Mouse (Mus musculus) adrenal gland, adult (tissue): ENCODE data around the gene Tipin.
"Not testable (repeated sequence)": the region's sequence is repeated elsewhere in the genome, so short reads cannot be mapped to it uniquely, and the experiment has no call there.

Experiments used
- DNase-seq, 2 experiments: peaks; one replicate each; pipeline ENCODE4 v3.0.0; 2022 to 2023; ENCODE audit warnings: low spot score in 1 of 2; ENCODE audit not compliant: inconsistent age in 2 of 2

Gene Tipin

DNA sequence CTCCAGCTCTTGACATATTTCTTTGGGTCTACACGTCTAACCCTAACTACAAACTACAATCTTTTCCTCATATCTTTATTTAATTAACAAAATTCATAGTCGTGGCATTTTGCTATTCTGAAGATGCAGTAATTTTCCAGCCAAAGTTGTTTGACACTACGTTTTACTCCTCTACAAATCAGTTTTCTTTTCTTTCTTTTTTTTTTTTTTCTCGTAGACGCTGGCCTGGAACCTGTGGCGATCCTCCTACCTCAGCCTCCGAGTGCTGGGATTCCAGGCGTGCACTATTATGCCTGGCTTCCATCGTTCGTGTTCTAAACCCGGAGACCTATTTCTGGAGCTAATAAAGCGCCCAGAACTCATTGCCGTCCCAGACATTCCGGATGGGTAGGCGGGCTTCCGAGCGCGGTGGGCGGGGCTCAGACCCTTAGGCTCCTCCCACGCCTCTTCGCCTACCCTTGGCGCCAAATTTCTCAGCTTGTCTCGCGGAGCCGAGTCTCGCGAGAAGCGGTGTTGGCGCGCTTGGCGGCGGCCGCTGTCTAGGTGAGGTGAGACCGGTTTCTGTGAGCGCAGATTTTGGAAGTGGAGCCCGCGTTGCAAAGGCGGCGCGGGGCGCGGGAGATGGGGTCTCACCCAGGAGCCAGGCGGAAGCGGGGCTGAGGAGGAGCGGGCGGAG lies at the start of gene Tipin:
Gene Tipin, plus strand, starts transcription at position 477 of the 676 bp plus-strand sequence.
- DNase-seq: peak; percentile 95 to 99

DNA sequence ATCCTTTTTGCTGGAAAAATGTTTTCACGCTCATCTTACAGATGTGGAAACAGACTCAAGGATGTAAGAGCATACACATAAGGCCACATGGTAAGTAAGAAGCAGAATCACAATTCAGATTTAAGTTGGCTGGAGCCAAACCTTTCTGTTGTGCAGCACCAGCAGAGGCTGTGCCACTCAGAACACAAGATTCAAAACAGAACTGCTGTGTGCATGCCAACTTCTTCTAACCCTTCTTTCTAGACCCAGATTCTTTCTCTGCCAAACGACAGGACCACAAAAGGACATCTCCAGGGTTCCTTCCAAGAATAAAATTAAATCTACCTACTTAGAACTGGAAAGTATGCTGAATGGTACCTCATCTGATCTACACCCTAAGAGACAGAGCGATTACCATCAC lies 49.7 kb upstream of the Tipin start:
- DNase-seq: no peak

DNA sequence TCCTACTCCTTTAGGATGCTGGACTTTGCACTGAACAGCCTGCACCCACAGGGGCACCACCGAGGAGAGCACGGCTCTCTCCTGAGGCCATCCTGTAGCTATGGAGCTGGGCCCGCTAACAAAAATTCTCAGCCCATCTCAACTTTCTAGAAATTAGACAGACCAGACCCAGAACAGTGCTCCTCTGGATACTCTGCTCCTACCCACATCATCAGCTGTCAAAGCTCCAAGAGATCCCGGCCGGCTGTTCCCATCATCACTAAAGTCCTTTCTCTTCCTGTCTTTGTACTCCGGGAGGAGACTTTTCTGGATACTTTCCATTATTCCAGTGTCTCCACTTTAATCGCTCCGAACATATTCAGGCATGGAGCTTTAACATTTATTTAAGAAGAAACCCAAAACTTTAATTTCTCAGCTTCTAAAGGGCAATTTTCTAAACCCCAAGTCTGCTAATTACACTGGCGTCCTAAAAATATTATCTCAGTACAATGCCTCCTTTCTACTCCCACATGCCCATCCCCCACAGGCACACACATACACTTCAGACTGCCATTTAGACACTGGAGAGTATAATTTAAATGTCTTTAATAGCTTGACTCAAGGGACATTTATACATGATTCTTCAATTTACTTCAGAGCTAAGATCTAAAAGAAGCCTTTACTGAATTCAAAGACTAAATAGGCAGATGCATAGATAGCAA lies 49.0 kb upstream of the Tipin start:
- no peak for DNase-seq

DNA sequence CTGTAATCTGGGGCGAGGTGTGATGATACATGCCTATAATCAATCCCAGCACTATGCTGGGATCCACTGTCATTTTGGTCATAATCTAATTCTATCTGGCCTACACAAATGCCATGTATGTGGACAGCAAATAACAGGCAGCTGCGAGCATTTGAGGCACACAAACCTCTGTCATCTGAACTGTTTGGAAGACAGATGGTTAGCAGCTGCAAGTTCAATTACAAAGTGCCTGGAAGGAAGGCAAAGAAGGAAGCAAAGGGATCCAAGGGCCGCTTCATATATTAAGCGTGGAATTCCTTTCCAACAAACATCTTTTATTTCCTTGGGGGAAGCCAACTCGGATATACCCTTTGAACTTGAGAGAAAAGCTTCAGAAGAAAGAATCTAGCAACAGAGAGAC lies 47.7 kb upstream of the Tipin start:
- DNase-seq: no peak

DNA sequence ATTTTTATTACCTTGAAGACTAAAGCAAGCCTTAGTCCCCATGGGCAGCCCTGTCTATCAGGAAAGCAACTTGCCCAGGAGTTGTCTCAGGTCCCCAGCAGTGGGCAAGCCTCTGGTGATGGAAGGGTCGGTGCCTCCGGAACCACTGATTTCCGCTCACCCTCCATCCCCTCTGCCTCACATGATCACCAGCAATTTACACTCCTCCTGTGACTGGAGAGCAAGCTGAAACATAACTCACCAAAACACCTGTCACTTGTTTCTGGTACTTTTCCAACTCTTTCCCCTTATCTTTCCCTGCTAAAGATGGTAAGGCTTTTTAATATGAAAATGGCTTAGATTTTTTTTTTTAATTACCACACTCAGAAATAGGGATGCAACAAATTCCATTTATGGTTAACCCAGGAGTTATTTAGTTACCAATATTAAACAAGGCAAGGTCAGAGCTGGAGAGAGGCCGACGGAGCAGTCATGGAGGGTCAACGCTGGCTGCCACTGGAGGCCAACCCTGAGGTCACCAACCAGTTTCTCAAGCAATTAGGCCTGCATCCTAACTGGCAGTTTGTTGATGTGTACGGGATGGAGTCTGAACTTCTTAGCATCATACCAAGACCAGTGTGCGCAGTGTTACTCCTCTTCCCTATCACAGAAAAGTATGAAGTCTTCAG lies 46.5 kb upstream of the Tipin start, which contains the start of gene Uchl4:
Gene Uchl4, plus strand, starts transcription at position 434 of the 668 bp plus-strand sequence.
- no peak for DNase-seq

DNA sequence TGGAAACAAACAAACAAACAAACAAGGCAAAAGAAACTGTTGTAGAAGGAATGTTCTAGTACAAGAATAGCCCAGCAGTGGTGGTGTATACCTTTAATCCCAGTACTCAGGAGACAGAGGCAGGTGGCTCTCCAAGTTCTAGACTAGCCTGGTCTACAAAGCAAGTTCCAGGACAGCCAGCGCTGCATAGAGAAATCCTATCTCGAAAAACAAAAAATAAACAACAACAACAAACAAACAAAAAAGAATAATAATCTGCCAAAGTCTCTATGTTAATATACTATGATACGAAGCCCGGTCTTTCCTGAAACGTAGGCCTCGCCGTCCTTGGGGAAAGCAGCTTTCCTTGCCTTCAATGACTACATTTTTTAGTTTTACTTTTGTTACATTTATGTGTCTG lies 45.3 kb upstream of the Tipin start:
- DNase-seq: no peak

DNA sequence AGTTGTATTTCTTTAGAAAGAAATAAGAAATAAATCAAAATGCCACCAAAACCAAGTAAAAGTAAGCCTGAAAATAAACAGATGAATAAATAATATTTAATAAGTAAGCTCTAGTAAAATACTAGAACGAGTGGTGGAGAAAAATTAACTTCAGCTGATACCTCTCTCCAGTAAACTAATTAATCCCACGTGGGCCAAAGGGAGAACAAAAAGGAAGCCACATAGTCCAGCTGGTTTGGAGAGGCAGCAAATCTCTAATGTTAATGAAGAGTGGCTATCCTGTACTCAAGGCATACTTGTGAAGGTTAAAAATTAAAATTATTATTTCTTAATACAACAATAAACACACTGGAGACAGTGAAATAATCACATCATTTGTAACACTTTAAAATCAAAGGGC lies 41.3 kb upstream of the Tipin start:
- DNase-seq: no peak

DNA sequence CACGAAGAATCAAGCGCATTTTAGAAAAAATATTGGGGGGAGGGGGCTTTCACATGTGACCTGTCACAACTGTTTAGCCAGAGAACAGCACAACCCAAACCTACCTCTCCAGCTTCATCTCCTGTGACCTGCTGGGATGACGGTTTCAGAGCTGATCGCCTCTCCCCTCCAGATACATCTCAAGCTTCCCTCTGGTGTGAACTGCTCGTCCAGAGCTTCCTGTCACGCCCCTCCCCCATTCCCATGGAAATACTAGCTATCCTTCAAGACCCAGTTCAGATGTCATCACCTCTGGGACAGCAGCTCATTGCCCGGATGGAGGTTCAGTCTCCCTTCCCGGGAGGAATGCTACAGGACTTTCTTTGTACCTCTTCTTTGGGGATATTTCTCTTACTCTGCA lies 40.7 kb upstream of the Tipin start:
- DNase-seq: no peak

DNA sequence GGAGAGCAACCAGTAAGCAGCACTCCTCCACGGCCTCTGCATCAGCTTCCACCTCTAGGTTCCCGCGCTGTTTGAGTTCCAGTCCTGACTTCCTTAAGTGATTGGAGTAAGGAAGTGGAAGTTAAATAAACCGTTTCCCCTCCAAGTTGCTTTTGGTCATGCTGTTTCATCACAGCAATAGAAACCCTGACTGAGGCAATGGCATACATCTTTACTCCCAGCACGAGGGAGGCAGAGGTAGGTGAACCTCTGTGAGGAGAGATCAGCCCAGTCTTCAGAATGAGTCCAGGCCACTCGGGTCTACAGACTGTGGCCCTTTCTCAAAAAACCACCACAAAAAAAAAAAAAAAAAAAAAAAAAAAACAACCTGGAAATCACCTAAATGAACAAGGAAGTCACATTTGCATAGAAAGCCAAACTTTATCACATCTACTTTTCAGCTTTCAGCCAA lies 39.0 kb upstream of the Tipin start:
- no peak for DNase-seq

DNA sequence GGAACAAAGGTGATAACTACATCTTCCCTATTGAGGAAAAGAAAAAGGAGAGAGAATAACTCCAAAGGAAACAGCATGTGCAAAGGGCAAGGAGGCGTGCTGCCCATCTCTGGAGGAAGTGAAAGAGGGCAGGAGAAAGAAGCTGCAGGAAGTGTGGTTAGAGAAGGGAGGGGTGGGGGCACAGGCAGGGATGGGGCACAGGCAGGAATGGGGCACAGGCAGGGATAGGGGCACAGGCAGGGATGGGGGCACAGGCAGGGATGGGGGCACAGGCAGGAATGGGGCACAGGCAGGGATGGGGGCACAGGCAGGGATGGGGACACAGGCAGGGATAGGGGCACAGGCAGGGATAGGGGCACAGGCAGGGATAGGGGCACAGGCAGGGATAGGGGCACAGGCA lies 32.0 kb upstream of the Tipin start:
- no peak for DNase-seq

DNA sequence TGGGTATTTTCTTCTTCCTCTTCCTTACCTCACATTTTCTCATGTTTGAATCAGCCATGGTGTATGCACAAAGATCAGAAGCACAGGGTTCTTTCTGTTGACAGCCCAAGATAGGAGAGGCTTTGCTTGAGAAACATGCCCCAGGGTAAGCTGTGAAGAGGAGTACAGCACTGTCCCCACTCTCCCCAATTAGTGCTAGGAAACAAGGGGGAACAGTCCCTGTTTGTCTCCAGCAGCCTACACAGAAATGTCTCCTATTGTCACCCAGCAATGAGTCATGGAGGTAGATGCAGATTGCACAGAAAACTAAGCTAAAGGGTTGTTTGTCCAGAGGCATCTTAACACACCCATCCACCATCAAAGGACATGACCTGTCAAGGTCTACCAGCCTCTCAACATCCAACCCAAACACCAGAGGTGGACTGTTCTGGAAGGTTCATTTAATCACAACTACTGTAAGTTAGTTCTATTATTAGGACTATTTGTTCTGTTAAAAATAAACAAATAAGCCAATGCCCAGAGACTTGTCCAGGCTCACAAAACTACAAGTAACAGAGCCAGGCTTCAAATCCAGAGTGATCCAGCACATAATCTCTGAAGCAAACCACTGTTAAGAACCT lies 31.2 kb upstream of the Tipin start:
- no peak for DNase-seq

DNA sequence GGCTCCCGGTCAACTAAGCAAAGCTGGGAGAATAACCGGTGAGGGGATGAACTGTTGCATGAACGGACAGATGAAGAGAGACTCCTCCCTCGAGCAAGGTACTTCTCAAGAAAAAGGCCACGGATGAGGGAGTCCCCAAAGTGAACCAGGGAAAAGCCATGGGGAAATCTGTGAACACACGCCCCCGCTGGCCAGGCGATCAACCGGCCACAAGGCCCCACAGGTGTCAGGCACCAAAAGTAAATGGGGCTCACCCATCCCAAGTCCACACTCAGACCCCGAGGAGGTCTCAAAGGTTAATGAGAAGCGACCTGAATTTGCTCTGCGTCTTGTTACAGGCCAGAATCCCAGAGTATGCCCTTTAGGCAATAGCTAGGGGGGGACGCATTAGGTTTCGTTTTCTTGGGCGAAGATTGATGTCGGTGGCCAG lies 28.8 kb upstream of the Tipin start:
- no peak for DNase-seq

DNA sequence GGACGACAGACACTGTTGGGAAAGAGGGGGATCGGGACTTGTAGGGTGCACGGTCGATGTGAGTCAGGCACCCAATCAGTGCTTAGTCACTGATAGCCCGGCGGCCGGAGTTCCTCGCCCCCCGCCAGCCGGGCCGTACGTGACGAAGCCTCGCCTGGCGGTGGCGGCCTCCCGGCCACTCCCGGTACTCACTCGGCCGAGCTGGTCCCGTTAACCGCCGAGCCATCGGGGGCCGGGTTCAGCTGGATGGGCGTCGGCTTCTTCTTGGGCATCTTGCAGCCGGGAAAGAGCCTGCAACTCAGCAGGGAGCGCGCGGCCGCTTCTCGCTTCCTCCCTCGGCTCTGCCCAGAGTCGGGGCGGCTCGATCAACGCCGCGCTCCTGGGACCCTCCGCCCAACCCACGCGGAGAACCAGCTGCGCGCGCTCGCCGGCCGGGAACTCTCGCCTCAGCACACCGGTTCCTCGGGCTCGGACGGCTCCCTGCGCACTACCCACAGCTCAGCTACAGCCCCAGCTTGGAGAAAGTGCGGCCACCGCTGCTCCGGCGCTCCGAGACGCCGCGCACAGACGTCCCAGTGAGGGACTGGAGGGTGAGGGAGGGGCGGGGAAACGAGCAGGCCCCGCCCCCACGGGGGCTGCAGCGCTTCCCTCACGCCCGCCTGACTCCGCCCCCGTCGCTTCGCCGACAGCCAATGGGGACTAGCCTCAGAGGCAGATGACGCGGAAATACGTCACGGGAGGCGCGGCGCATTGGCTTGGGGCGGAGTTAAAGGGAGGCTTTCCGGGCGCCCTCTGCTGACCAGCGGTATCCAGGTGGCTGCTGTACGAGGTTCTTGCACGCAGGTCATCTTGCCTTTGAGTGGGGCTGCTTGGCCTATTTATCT lies 28.1 kb upstream of the Tipin start, which contains the start of gene Map2k1:
Gene Map2k1, minus strand, starts transcription at position 611 of the 884 bp plus-strand sequence.
- DNase-seq: peak; percentile 100

DNA sequence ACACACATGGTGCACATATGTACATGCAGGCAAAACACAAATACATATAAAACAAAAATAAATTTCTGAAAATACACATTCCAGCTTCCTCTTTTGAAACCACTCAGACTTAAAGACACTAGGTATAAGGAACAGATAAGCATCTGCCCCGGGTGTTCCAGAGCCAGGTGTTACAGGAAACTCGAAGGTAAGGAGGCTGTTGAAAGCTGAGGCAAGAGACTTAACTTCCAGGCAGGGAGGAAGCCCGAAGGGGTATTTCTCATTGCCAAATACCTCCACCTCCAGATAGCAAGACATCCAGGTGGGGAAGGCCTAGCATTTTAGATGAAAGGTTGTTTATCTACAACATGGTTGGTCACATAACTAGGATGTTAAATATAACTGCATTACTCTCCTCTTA lies 26.0 kb upstream of the Tipin start:
- DNase-seq: no peak

DNA sequence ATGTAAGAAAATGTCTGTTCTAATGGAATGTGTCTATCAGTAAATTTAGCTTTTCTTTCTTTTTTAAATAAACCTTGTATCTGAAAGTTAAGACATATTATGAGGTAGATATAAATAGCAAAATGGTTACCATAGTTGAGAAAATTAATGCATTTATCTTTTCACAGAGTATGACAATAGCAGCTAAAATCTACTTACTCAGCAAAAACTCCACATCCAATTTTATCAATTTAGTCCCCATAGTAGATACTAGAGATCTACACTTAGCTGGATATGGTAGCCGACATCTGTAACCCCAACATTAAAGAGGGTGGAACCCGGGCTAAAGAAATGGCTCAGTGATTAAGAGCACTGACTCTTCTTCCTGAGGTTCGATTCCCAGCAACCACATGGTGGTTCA lies 25.2 kb upstream of the Tipin start:
- no peak for DNase-seq

DNA sequence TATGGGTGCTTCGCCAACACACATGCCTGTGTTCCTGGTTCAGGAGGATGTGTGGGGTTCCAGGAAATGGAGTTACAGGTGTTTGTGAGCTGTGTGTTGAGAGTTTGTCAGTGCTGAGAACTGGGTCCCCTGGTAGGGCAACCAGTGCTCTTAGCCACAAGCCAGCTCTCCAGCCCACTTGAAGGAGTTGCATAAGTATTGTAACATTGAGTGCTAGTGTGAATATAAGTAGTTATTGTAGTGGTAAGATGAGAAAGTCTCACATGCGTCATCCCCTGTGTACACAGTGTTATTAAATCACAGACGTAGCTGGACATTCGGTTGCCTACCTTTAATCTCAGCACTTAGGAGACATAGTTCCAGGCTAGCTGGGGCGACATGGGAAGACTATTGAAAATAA lies 21.5 kb upstream of the Tipin start:
- no peak for DNase-seq

DNA sequence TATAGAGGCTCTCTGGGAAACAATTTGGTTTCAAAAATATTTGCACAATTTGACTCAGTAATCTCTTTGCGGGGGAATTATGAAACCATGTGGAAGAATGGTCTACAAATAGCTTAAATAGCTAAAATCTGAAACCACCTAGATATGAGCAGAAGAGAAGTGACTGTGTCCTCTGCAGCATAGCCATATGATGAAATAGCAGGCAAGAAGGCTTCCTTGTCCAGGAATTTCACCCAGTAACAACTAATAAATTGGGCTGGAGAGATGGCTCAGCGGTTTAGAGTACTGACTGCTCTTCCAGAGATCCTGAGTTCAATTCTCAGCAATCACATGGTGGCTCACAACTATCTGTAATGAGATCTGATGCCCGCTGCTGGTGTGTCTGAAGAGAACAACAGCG lies 20.4 kb upstream of the Tipin start:
- no peak for DNase-seq

DNA sequence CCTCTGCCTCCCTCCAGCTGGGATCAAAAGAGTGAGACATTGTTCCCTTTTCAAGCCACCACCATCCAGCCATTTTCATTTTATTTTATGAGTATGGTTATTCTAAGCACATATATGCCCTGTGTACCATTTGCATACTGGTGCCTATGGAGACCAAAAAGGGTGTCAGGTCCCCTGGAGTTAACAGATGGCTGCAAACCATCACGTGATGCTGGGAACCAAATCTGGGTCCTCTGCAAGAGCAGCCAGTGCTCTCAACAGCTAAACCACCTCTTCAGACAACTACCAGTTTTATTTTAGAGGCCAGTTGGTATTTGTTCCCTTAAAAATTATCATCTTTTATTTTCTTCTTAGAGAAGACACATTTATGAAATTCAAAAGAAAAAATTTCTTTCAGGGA lies 16.6 kb upstream of the Tipin start:
- no peak for DNase-seq

DNA sequence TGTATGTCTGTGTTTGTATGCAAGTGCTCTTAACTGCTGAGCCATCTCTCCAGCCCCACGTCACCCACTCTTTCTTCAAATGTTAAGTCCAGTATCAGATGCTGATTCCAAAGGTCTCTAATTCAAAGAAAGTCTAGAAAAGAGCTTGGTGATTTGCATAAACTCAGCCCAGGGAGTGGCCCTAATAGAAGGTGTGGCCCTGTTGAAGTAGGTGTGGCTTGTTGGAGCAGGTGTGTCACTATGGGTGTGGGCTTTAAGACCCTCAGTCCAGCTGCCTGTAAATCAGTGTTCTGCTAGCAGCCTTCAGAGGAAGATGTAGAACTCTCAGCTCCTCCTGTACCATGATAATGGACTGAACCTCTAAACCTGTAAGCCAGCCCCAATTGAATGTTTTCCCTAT lies 14.2 kb upstream of the Tipin start:
- DNase-seq: no peak

DNA sequence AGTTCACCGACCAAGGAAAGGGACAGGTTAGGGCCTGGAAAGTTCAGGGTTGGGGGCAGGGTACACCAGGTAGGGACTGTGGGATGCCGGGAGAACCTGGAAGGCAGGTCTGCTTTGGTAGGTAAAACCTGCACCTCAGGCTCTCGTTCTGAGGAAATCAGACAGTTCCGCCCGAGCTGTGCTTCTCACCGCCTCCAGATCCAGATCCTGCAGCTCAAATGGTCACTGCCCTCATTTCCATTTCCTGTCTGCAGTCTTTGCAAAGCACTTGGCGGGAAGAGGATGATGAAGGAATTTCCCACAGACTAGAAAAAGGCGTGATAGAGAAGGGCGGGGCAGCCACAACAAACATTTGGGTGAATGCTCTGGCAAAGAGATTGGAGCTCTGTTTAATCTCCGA lies 13.2 kb upstream of the Tipin start:
- DNase-seq: no peak

DNA sequence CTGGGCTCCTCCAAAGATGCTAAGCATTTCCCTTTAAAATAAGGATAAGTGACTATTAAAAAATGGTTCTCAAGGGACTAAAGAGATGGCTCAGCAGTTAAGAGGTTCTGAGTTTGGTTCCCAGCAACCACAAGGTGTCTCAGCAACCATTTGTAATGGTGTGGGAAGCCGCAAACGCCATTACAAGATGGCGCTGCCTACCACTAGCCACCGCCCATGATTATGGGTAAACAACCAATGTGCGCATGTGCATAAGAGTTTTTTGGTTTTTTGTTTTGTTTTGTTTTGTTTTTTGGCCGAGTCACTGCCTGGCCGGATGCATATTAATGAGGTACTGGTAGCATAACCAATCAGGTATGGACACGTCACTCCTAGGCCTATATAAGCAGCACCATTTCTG lies 12.5 kb upstream of the Tipin start:
- not testable (repeated sequence) for DNase-seq
